In genomic region chr11:99118963-99119362, GRCm38 (mm10) we compare ENCODE assay signal across 29 mouse cellular contexts. TPM values are rescaled to one million over a fixed set of nuclear protein-coding genes. Genes with fewer than 3 reads are reported as not detected.
DNase-seq lines count a peak whose midpoint lies in the region; ATAC-seq and TF ChIP-seq lines count a peak whose summit lies in the region.
"Had no signal": no experiment of that assay in that cellular context is flagged by ENCODE, and none has a peak within 500 bp of the region (broad histone marks: within the 10 kb centered on the region; RNA-seq: fewer than 3 reads in every experiment).

No protein-coding gene starts in this region.

- H3K27me3 ChIP-seq in embryonic facial prominence, embryonic 10.5 days (replicated peaks; ENCODE audit: low read depth, poor library complexity, severe bottlenecking), result no peaks in the 10 kb centered on the region
- no peaks in the 10 kb centered on the region for H3K27me3 ChIP-seq in embryonic facial prominence, embryonic 12.5 days
- H3K27me3 ChIP-seq in embryonic facial prominence, embryonic 15.5 days, result no peaks in the 10 kb centered on the region
- H3K27me3 ChIP-seq: forebrain, embryonic 12.5 days; forebrain, embryonic 15.5 days; heart, embryonic 13.5 days; hindbrain, embryonic 13.5 days; intestine, embryonic 15.5 days had no signal

- peaks cover 46% of the 10 kb centered on the region for H3K4me1 ChIP-seq in embryonic facial prominence, embryonic 10.5 days
- H3K4me1 ChIP-seq in embryonic facial prominence, embryonic 12.5 days, result peaks cover 29% of the 10 kb centered on the region
- H3K4me1 ChIP-seq in embryonic facial prominence, embryonic 15.5 days, result peaks cover 44% of the 10 kb centered on the region

- no peaks in the 10 kb centered on the region for H3K36me3 ChIP-seq in embryonic facial prominence, embryonic 10.5 days (replicated peaks)
- H3K36me3 ChIP-seq in embryonic facial prominence, embryonic 12.5 days, result no peaks in the 10 kb centered on the region
- H3K36me3 ChIP-seq in embryonic facial prominence, embryonic 15.5 days, result no peaks in the 10 kb centered on the region
- H3K36me3 ChIP-seq: forebrain, embryonic 12.5 days; forebrain, embryonic 15.5 days; heart, embryonic 10.5 days; heart, embryonic 13.5 days; hindbrain, embryonic 13.5 days; intestine, embryonic 15.5 days had no signal

- ATAC-seq in embryonic facial prominence, embryonic 12.5 days (ENCODE audit: insufficient number of reproducible peaks, insufficient read depth, low FRiP score, low TSS enrichment), result no peak
- no peak for ATAC-seq in embryonic facial prominence, embryonic 15.5 days (ENCODE audit: insufficient number of reproducible peaks, low FRiP score, low TSS enrichment, low read depth)
- ATAC-seq: activated CD4-positive, CD25-positive, alpha-beta regulatory T cell, adult 4 months; CD4-positive, CD25-positive, alpha-beta regulatory T cell, adult 4 months; forebrain, embryonic 15.5 days; hindbrain, embryonic 16.5 days; intestine, embryonic 15.5 days had no signal

- no peak overlapping the region for H3K9ac ChIP-seq in embryonic facial prominence, embryonic 12.5 days
- no peak overlapping the region for H3K9ac ChIP-seq in embryonic facial prominence, embryonic 15.5 days
- H3K9ac ChIP-seq: forebrain, embryonic 12.5 days; forebrain, embryonic 15.5 days; heart, embryonic 13.5 days; hindbrain, embryonic 13.5 days; intestine, embryonic 15.5 days had no signal

- no peak for DNase-seq in embryonic facial prominence, embryonic 10.5 days (ENCODE audit: low spot score)
- DNase-seq in naive thymus-derived CD4-positive, alpha-beta T cell, adult 2 months (ENCODE audit: low read depth), result peak; percentile 56
- DNase-seq in thymus, postnatal 0 days (ENCODE audit: low spot score), result no peak
- DNase-seq in left cerebral cortex, adult 2 months (ENCODE audit: extremely low spot score in 1 of 2, low spot score in 2 of 2), result no peak
- DNase-seq: adrenal gland, adult 8-10 months; adrenal gland, postnatal 25 days; cerebellum, adult 11-12 months; cerebellum, adult 8-10 months; cerebellum, postnatal 36 days; embryo, embryonic 11 days; gastrocnemius, postnatal 10 days; gastrocnemius, postnatal 36 days; heart, adult 2 months; heart, postnatal 14 days had no signal

- TF ChIP-seq CTCF in left cerebral cortex, adult 2 months (IDR thresholded peaks at IDR 0.05), result no peak

- H3K4me3 ChIP-seq in embryonic facial prominence, embryonic 10.5 days, result no peak overlapping the region
- no peak overlapping the region for H3K4me3 ChIP-seq in embryonic facial prominence, embryonic 12.5 days
- no peak overlapping the region for H3K4me3 ChIP-seq in embryonic facial prominence, embryonic 15.5 days (replicated peaks)
- H3K4me3 ChIP-seq in left cerebral cortex, adult 2 months, result no peak overlapping the region
- H3K4me3 ChIP-seq: forebrain, embryonic 12.5 days; forebrain, embryonic 15.5 days; heart, adult 2 months; heart, embryonic 10.5 days; heart, embryonic 13.5 days; hindbrain, embryonic 13.5 days; intestine, embryonic 15.5 days had no signal

- H3K9me3 ChIP-seq in embryonic facial prominence, embryonic 10.5 days, result 0 out of 2 replicates have a peak, but pooled peaks cover 4% of the 10 kb centered on the region
- H3K9me3 ChIP-seq in embryonic facial prominence, embryonic 12.5 days, result no peaks in the 10 kb centered on the region
- no peaks in the 10 kb centered on the region for H3K9me3 ChIP-seq in embryonic facial prominence, embryonic 15.5 days (replicated peaks)
- H3K9me3 ChIP-seq: forebrain, embryonic 12.5 days; forebrain, embryonic 15.5 days; heart, embryonic 10.5 days; hindbrain, embryonic 13.5 days; intestine, embryonic 15.5 days had no signal

- peak overlapping the region; percentile 78 for H3K27ac ChIP-seq in embryonic facial prominence, embryonic 10.5 days (replicated peaks)
- peak overlapping the region; percentile 94; the same call in 1 of the 2 replicates for H3K27ac ChIP-seq in embryonic facial prominence, embryonic 12.5 days
- peak overlapping the region; percentile 94 for H3K27ac ChIP-seq in embryonic facial prominence, embryonic 15.5 days (replicated peaks)
- H3K27ac ChIP-seq in left cerebral cortex, adult 2 months, result no peak overlapping the region; the same call in 1 of the 2 replicates
- H3K27ac ChIP-seq: forebrain, embryonic 12.5 days; forebrain, embryonic 15.5 days; heart, adult 2 months; heart, embryonic 10.5 days; heart, embryonic 13.5 days; hindbrain, embryonic 13.5 days; intestine, embryonic 15.5 days had no signal

- WGBS in embryonic facial prominence, embryonic 10.5 days, result 70% methylated on average over 7 of the region's 7 CpGs
- WGBS in embryonic facial prominence, embryonic 12.5 days, result 66% methylated on average over 7 of the region's 7 CpGs
- WGBS in embryonic facial prominence, embryonic 15.5 days, result 63% methylated on average over 7 of the region's 7 CpGs

- intact Hi-C loops in left cerebral cortex, adult 2 months (cut with DNase I), result no loop called here

- H3K4me2 ChIP-seq in embryonic facial prominence, embryonic 12.5 days (replicated peaks), result no peak overlapping the region
- no peak overlapping the region for H3K4me2 ChIP-seq in embryonic facial prominence, embryonic 15.5 days (replicated peaks)
- H3K4me2 ChIP-seq: forebrain, embryonic 12.5 days; forebrain, embryonic 15.5 days; heart, embryonic 13.5 days; hindbrain, embryonic 13.5 days; intestine, embryonic 15.5 days had no signal

RNA-seq across cellular contexts. Expression of gene Tns4, which starts 29.9 kb away (rescaled TPM):
- polyA plus RNA-seq in embryonic facial prominence, embryonic 10.5 days (2016; fragmentation: Nextera tagmentation; extraction: Ambion mirVana), result 0.96 and 1.0 TPM in 2 replicates
- 0.24 and 0.28 TPM in 2 replicates for polyA plus RNA-seq in embryonic facial prominence, embryonic 12.5 days (2016; fragmentation: Nextera tagmentation; extraction: Ambion mirVana)
- polyA plus RNA-seq in embryonic facial prominence, embryonic 15.5 days (2015; fragmentation: Nextera tagmentation; extraction: Ambion mirVana), result 2.7 and 2.8 TPM in 2 replicates
- 1.4 and 1.7 TPM in 2 replicates for polyA plus RNA-seq in thymus, postnatal 0 days (2015; fragmentation: Nextera tagmentation; extraction: Ambion mirVana)
- total RNA-seq in left cerebral cortex, adult 2 months (2021), result 1 to 10 TPM in 1 of 2 experiments, under 1 TPM in 1; 0.19 to 1.1 TPM
- total RNA-seq: gastrocnemius, postnatal 10 days; gastrocnemius, postnatal 36 days; hematopoietic stem cell, adult 5-6 weeks; MEL had no signal
- polyA plus RNA-seq: activated CD4-positive, CD25-positive, alpha-beta regulatory T cell, adult 4 months; forebrain, embryonic 15.5 days had no signal

RNA-seq across cellular contexts. Expression of gene Ccr7, which starts 35.9 kb away (rescaled TPM):
- 0.50 and 0.78 TPM in 2 replicates for polyA plus RNA-seq in embryonic facial prominence, embryonic 10.5 days (2016; fragmentation: Nextera tagmentation; extraction: Ambion mirVana)
- polyA plus RNA-seq in embryonic facial prominence, embryonic 12.5 days (2016; fragmentation: Nextera tagmentation; extraction: Ambion mirVana), result 0.81 TPM in 2 replicates
- 0.57 and 0.59 TPM in 2 replicates for polyA plus RNA-seq in embryonic facial prominence, embryonic 15.5 days (2015; fragmentation: Nextera tagmentation; extraction: Ambion mirVana)
- polyA plus RNA-seq in thymus, postnatal 0 days (2015; fragmentation: Nextera tagmentation; extraction: Ambion mirVana), result 36.2 and 37.4 TPM in 2 replicates
- total RNA-seq in left cerebral cortex, adult 2 months (2021), result not detected
- total RNA-seq: gastrocnemius, adult 18-20 months; gastrocnemius, postnatal 36 days; granulocyte monocyte progenitor cell, adult 5-6 weeks had no signal
- polyA plus RNA-seq: forebrain, embryonic 12.5 days; forebrain, embryonic 15.5 days; hindbrain, embryonic 13.5 days; hindbrain, embryonic 16.5 days had no signal

Comparison
In these comparisons a context has a peak if more than half of its experiments do, and no peak if none do; other contexts are left out.
1. RNA of gene Ccr7, which starts 35.9 kb away (polyA plus RNA-seq): 36.2 to 37.4 TPM in thymus, postnatal 0 days; 0.81 TPM in embryonic facial prominence, embryonic 12.5 days, 0.57 to 0.59 TPM in embryonic facial prominence, embryonic 15.5 days and 0.50 to 0.78 TPM in embryonic facial prominence, embryonic 10.5 days; every median in the first group is over 10 times any median in the second.